Mouse (Mus musculus): ENCODE results near the gene Cdc42.
A peak's percentile ranks its signal among the peaks of the same experiment; 100 is the strongest.

Gene Cdc42

DNA sequence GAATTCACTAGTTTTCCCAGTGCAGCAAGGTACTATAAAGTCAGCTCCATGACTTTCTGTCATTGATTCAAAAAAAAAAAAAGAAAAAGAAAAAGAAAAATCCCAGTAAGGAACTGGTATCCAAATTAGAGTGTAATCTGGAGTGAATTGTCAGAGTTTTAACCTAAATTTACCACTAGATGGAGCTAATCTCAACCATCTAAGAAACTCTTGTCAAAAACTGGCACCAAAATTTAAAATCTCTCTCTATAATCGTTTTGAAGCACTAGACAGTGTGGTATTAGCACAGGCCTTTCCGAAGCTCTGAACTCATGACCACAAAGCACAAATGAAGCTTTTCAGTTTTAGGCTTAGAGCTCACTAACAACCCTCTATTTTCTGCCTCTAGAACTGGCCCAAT, 44.0 kb downstream of the Cdc42 start:
- DNase-seq: no peak

DNA sequence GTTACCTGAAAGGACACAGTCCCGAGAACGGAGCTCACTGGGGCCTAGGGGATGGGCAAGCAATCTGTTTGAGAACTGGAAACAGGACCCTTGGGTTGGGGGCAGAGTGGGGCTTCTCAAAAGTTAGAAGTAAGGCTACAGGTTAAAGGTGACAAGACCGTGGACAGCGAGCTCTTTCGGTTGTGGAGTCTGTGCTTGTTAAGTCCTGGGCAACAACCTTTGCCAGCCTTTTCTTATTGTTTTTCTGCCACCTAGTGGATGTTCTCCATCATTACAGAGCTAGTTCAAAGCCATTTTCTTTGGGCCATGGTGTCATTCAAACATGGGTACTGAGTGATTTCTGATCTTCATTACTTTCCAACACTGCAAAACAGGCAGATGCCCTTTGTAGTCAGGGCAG, 49.1 kb downstream of the Cdc42 start:
- DNase-seq: no peak

DNA sequence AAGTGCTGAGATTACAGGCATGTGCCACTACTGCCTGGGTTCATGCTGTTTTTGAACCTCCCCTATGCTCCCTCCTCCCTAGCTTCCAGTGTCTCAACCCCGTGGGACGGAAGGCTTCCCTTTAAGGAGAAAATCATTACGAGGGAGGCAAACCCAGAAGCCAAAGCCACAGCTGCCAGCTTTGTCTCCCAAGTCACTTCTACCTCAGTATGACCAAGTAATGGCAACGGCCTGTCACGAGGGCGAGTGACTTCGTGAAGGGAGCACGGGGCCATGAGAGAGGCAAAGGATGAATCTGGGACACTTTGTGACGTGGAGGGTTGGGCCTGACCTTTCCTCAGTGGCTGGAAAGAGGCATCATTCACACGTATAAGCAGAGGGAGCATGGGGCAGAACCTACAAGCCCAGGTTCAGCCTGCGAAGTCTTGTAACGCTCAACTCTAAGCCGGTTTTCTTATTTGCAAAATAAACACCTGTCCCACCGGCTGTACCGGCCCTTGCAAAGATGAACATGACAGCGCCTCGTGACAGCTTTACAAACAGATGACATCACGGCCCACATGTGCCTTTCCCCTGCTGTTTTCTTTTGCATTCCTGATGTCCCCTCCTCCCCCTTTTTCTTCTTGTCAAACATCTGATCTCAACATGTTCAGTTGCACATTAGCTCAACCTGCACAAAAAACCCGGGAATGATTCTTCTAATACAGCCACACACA, 50.4 kb downstream of the Cdc42 start:
- DNase-seq: no peak

DNA sequence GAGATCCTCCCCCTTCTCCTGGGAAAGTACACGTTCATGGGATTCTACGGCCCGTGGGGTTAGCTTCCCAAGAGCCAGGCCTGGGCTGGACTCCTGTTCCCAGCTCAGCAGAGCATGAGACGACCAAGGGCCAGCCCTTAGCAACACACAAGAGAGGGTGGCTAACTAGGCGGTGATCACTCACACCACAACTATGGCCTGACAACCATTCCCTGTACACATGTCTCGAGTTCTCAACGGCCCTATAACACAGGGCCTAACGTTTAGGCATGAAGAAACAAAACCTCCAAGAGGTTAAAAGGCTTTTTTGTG, 51.0 kb downstream of the Cdc42 start:
- no peak for DNase-seq

DNA sequence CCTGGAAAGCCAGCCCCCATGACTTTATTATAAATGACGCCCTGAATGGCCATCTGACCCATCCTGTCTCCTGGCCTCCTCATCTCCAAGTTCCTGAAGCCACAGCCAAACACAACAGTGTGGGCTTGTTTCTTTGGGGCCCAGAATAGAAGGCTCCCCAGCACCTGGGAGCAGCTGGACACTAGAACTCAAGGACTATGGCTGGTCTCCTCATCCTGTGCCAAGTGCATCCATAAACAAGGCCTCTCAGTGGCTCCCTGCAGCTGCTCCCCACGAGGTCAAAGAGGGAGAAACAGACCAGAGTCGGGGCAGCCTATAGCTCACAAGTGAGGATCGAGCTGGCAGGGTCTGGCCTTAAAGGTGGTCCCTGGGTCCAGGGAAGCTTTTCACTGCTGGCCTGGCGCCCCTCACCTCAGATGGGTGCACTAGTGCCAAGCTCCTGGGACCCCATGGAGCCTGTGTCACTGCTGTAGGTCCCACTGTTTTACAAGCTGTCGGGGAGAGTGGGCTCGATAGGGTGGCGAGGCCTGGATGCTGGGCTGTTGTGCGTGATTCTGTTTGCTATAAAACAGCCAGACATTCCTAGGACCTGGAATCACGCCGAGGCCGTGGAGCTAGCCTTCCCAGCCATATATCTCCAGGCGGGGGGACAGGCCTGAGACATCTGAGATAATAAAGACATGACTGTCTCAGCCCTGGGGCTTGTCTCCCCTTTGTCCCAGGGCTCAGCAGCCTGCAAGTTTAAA, 51.5 kb downstream of the Cdc42 start:
- no peak for DNase-seq

DNA sequence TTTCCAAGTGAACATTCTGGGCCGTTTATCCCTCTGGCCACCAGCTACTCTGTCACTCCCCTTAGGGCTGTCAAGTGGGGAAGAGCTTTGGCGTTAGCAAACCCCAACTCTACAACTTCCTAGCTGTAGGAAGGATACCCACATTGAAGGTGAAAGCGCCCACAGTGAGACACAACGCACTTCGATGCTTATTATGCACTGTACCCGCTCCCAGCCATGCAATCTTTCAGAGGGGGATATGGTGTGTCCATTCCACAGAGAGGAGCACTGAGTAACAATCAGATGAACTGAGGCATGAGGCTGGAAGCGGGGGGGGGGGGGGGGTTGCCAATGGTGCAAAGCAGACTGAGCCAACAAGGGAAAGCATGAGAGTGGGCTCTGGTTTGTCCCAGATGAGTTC, 52.5 kb downstream of the Cdc42 start:
- no peak for DNase-seq

DNA sequence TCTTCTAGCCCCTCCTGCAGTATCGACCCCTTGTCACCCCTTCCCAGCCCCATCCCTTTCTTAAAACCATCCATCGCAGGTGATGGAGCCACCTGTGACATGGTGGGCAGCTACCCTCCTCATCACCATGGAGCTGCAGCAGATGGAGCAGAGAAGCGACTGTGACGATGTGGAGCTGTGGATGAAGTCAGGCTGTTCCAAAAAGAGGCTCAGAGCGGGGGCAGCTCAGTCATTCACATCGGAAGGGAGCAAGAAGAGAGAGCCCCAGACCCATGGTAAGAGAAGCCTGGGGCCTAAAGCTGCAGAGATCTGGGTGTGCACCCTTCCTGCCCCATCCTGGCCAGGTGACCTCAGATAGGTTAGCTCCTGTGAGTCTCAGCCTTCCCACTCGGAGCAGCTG, 53.4 kb downstream of the Cdc42 start:
- no peak for DNase-seq

DNA sequence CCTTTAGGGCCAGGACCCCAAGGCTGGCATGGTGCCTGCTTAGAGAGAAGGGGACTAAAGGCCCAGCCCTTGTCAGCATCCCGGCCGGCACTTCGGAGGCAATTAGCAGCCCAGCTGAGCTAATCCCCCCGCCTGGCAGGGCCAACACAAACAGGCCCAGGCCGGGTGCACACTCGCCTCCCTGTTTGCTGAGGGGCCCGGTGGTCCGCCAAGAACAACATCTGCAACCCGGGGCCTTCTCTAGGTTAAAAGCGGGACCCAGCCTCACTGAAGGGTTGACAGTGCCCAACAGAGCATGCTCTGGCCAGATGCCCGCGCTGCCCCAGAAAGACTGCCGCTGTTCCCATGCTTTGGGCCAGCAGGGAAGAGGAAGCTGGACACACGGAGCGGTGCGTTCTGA, 55.9 kb downstream of the Cdc42 start:
- DNase-seq: no peak

DNA sequence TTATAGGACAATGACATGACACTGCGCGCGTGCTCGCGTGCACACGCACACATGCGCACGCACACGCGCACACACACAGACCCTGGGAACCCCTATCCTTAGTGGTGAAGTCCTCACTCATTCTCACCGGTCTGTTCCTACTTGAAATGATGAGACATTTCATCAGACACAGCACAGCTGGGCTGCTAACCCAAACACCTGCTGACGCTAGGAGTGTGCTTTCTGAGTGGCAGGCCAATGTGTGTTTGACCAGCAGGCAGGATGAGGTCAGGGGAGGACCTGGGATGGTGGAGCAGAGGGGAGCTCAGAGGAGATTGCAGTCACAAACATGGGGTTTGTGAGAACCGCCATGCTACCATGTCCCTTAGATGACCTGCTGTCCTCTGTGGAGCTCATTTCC, 57.3 kb downstream of the Cdc42 start:
- no peak for DNase-seq

DNA sequence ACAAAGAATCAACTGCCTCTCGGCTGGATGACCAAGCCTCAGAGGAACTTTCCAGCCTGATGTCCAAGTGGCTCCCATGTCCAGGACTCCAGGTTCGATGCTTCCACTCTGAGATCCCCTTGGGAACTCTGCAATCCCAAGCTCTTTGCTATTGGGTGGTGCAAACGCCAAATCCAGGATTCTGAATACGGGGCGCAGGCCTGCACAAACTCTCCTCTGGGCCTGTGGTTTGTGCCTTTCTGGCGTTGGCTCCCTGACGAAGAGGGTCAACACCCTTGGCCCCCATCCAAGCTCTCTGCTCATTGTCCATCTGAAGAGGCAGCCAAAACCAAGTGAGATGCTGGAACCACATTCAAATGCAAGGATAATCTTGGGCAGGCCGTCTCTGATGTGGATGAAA, 59.1 kb downstream of the Cdc42 start:
- DNase-seq: no peak

DNA sequence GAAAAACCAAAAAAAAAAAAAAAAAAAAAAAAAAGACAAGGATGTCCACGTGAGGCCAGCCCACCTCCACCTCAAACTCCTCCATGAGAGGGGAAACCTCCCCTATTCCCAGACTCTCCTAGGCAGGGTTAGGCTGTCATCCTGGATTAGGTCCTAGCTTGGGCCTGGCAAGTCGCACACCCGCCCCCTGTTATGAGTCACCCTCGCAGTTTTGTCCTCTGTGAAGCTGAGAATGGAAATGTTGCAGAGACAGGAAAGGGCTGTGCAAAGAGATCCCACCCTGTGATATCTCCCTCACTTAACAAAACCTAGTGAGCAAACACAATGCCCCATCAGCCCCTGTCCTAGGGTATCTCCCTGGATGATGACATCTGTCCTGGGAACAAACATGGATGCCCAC, 59.9 kb downstream of the Cdc42 start:
- peak; percentile 77 for DNase-seq

DNA sequence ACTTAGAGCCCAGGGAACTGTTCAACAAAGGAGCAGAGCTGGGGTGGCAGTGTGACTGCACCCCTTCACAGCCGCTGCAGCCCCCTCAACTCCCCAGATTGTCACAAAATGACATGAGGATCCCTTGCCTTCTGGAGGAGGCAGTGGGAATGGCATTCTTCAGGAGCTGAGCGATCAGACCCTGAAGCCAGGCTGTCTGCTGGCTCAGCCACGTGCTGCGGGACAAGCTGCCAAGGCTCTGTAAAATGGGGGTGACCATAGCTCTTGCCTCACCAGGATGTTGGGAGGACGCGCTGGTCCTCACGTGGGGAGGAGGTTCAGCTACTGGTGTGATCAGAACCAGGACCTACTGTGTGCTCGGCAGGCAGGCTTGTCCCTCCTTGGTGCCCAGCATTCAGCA, 62.6 kb downstream of the Cdc42 start:
- DNase-seq: peak; percentile 69

DNA sequence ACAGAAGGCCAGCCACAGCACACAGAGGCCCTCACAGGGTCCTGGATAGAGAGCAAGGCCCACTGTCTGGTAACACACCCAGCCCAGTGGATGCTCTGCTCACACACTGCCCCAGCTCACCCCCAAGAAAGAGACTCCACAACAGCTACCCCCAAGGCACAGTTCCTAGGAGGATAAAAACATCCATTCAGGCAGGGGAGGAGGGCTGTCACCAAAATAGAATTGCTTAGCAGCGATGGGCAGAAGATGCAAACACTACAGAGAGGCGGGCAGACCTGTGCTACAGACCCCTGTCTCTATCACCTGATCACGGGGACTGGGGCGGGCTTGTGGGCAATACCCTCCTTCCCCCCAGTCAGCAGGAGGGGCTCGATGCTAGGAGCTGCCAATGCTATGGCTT, 63.0 kb downstream of the Cdc42 start:
- peak; percentile 29 for DNase-seq

DNA sequence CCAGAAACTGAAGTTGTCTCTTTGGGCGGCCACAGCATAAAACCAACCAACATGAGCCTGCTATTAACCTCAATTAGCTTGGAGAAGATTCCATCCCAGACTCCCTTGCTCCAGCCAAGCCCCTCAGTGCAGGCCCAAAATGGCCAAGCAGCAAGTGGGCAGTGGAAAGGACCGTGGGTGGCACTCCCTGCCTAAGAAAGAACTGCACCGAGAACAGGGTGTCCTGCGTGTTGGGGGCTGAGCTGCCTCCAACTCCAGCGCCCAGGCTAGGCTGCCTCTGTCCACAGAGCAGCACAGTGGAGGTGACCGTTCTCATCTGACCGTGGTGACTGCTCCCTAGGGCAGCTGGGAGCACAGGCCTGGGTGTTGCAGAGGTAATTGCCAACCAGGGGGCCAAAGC, 63.5 kb downstream of the Cdc42 start:
- DNase-seq: peak; percentile 58

DNA sequence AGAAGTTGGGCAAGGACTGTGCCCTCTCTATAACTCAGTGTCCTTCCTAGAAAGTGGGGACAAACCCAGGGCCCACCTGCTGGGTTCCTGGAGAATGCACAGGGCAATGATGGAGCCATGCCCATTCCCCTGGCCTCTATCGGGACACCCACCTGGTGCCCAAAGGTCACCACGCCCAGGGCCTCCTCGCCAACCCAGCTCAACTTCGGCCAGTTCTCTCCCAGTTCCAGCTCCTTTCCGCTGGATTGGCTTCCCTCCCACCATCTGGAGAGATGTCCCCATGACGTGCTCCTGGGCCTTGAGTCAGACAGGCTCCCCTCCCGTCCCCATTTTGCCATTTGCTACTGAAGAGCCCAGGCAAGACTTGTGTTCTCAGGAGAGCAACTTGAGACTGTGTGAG, 64.9 kb downstream of the Cdc42 start:
- no peak for DNase-seq

DNA sequence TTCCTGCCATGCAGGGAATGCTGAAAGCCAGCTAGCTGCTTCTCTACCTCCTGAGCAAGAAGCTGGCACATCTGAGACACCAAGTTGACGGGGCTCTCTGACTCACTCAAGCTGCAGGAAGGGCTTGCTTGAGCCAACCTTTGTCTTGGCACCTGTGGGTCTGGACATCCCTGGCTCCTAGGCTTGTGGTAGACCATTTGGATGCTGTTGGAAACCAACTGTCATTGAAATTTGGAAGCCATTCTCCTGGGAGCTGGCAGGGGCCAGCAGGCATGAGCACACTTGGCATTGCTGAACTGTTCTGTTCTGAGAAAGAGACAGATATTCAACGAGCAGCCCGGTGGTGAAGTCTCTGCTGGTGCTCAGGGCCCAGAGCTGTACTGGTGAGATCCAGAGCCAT, 67.3 kb downstream of the Cdc42 start:
- DNase-seq: no peak

DNA sequence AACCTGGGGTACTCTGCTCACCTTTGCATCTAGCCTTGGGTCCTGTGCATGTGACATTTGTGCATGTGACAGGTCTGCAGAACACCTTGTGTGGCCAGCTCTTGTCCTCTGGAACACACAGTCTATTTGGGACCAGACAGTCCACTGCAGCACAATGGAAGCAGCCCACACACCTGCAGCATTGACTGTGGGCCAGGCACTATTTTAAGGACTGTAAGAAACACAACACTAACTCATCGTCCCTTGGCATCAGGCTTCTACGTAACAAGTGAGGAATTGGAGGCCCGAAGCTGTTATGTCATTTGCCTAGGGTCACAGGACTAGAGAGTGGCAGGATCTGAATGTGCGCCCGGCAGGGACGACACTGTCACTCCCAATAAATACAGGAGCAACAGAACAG, 67.8 kb downstream of the Cdc42 start:
- DNase-seq: no peak

DNA sequence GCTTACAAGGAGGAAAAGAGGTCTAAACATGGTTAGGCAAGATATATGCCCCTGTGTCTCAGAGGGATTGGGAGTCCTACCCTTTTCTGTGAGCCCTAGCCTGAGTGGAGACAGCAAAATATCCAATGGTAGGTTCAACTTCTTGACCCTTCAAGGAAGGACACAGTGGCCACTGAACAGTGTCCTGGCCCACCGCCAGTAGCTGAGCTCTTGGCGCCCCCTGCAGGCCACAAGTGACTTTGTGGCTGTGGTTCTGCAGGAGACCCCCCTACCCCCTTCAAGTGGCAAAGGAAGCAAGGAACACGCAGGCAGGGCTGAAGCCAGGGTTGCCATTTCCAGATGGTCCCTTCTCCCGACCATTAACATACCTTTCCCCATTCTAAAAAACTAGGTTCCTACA, 69.7 kb downstream of the Cdc42 start:
- no peak for DNase-seq

DNA sequence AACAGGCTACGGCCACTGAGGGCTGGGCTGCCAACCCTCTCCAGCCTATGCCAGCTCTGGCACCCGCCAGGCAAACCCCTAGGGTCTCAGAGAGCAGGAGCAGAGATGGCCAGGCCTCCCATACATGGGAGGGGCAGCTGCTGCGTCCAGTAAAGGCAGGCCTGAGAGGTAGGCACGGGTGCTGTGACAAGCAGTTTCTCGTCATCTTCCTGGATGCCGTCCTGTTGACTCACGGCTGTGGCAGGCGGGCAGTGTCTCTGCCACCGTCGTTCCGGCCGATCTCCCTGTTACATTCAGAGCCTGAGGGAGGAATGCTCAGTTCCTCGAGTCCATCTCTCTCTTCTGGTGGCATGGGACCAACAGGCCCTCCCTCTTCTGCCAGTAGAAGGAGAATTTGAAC, 70.3 kb downstream of the Cdc42 start:
- no peak for DNase-seq

DNA sequence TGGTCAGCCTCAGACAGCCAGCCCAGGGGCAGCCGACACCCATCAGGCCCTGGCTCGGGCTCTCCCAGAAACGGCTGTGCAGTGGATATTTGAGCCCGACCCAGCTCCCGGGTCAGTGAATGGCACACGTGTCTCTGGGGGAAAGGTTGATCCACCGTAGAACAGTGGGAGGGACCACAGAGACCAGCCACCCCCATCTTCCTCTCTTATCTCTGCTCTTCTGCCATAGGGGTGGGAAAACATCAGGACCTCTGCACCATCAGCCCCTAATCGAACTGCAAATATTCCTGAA, 70.9 kb downstream of the Cdc42 start:
- DNase-seq: no peak

DNA sequence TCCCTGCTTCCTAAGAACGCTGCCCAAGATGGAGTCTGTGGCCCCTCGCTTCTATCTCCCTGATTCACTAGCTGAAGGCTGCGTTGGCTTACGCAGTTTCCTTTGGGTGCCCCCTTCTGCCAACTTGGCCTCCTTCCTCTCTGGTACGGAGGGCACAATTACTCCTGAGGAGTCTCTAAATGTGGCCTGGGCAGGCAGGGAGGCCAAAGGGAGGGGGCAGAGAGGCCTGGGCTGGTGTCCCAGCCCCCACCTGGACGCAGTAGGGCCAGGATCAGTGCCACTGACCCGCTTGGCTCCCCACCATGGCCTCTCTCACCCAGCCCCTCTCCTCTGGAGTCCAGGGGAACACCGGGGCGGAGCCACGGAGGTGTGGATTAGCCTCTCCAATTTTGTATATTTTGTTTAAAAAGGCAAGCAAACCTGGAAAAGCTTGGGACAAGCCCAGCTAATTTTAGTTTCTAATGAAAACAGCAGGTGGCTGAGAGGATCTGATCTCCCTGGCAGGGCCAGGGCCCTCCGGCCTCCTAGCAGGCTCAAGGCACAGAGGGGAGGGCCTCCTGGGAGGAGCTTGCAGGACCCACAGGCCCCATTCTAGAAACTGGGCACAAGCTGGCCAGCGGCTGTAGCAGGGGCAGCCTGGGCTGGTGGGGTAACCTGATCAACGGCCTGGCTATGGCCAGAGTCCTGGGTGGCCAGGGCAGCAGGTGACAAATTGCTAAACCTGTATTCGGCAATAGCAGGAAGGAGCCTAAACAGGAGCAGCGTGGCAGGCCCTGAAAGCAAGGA, 71.5 kb downstream of the Cdc42 start:
- no peak for DNase-seq

DNA sequence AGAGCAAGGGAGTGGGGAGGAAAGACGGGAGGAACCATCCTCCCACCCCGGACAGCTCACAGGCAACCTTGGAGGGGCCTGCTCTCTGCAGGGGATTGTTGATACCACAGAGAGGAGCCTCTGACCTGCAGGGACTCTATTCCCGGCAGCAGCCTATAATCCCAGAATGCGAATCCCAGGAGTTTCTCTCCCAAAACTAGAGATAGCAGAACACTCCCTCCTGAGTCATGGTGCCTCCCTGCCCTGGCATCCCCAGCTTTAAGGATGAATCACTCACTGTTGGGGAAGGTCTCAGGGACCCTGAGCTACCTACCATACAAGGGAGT, 74.2 kb downstream of the Cdc42 start:
- no peak for DNase-seq

DNA sequence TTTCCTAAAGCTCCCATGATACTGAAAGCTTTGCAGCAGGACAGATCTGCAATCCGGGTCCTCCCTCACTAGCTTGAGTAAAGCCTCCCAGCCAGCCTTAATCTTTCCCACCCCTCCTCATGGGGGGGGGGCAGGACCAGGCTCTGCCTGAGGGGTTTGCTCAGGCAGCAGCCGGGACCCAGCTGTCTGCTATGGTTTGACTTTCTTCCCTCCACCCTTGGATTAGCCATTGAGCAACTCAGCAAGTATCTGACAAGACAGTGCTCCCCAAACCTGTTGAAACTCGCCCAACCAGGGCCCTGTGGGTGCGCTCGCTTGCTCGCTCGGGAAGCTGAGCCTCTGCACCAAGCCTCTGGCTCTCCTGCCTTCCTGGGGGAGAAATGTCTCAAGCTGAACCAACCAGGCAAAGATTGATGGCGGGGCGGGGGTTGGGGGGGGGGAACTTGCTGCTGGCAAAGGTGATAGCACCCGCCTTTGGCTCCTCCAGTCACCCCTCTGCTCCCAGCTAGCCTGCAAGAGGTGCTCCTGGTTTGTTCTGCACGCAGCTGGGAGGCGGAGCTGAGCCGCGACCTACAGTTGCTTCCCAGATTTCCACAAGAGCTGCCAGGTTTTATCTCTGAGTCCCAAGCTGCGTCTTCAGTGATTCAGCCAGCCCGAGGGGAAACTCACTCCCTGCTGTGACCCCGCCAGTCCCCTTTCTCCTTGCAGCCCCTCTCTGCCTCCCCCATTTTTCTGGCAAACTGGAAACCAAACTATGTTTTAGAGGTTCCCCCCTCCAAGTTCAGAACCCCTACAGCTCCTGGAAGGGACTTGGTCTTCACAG, 74.7 kb downstream of the Cdc42 start:
- no peak for DNase-seq

DNA sequence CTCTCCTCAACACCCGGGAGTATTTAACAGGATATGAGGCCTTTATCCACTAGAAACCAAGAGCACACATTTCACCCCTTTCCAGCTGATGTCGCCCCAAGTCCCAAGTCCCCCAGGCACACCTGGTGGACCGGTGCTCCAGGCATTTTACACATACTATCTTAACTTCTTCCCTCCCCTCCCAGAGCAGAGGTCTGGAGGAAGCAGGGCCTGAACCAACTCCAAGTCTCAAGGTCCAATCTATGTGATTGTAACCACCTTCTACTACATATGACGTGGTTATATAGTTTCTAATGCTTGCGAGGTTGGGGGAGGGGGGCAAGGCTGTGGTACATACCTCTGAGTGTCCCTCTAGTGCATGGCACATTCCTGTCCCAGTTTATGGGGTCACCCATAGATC, 75.4 kb downstream of the Cdc42 start:
- no peak for DNase-seq
